Mouse (Mus musculus) liver, embryonic 13.5 days (tissue): ENCODE measurements at regions not wholly inside any gene's neighbourhood (a gene's known extent, or its start where the extent isn't known, plus 50 kb on each side); places are given as distances from the start of the nearest gene placed in this dataset.

Experiments used
- ATAC-seq: fragments of 200-750 bp; cut with Nextera tagmentation; 2 replicates; pipeline ENCODE4 v1.8.0; 2017; ENCODE audit warnings: low read depth, mild to moderate bottlenecking, moderate number of reproducible peaks, moderate library complexity
- DNase-seq: peaks from one replicate; pipeline ENCODE4 v3.0.0; 2022
- H3K27ac ChIP-seq: fragments of 300-500 bp; sonication (generic); 2 replicates; pipeline ENCODE4 v1.5.1; 2015; ENCODE audit warnings: moderate library complexity, mild to moderate bottlenecking, inconsistent platforms
- H3K27me3 ChIP-seq: fragments of 300-500 bp; sonication (generic); 2 replicates; pipeline ENCODE4 v1.6.1; 2015; ENCODE audit warnings: mild to moderate bottlenecking, inconsistent platforms
- H3K36me3 ChIP-seq: fragments of 300-500 bp; sonication (generic); 2 replicates; pipeline ENCODE4 v1.6.1; 2015; ENCODE audit warnings: mild to moderate bottlenecking, inconsistent platforms
- H3K4me1 ChIP-seq: fragments of 300-500 bp; sonication (generic); replicated peaks from 2 replicates; pipeline ENCODE4 v1.6.1; 2015; ENCODE audit warnings: inconsistent platforms
- H3K4me2 ChIP-seq: fragments of 300-500 bp; sonication (generic); 2 replicates; pipeline ENCODE4 v1.6.1; 2015; ENCODE audit warnings: inconsistent platforms, mild to moderate bottlenecking, moderate library complexity
- H3K4me3 ChIP-seq: fragments of 300-500 bp; sonication (generic); replicated peaks from 2 replicates; pipeline ENCODE4 v1.5.1; 2015; ENCODE audit warnings: mild to moderate bottlenecking, inconsistent platforms
- H3K9ac ChIP-seq: fragments of 300-500 bp; sonication (generic); 2 replicates; pipeline ENCODE4 v1.6.1; 2015; ENCODE audit warnings: mild to moderate bottlenecking, inconsistent platforms
- H3K9me3 ChIP-seq: fragments of 300-500 bp; sonication (generic); replicated peaks from 2 replicates; pipeline ENCODE4 v1.6.1; 2016; ENCODE audit warnings: inconsistent platforms
- WGBS: fragments of 180-500 bp; shearing (Covaris S2); methylation state at CpG from one replicate; pipeline ENCODE4 v1.1.7; 2015; ENCODE audit not compliant: insufficient replicate concordance; 5-methylcytosine and 5-hydroxymethylcytosine counted together

GRCm38 (mm10) chr13:97415927-97416709 is 175.2 kb downstream of the Enc1 start:
- no peaks in the 10 kb centered on the region for H3K36me3 ChIP-seq
- 0 out of 2 replicates have a peak, but pooled peaks cover 7% of the 10 kb centered on the region for H3K27me3 ChIP-seq
- H3K27ac ChIP-seq = no peak overlapping the region
- H3K4me2 ChIP-seq = no peak overlapping the region
- no peaks in the 10 kb centered on the region for H3K4me1 ChIP-seq
- no peaks in the 10 kb centered on the region for H3K9me3 ChIP-seq
- no peak overlapping the region for H3K9ac ChIP-seq
- no peak for DNase-seq
- WGBS = 68% methylated on average over 10 of the region's 10 CpGs
- H3K4me3 ChIP-seq = no peak overlapping the region
- no peak for ATAC-seq

GRCm38 (mm10) chr13:97415381-97415780 is 174.5 kb downstream of the Enc1 start:
- 0 out of 2 replicates have a peak, but pooled peaks cover 1% of the 10 kb centered on the region for H3K27me3 ChIP-seq
- 65% methylated on average over 2 of the region's 2 CpGs for WGBS
- no peak overlapping the region for H3K4me2 ChIP-seq
- H3K9ac ChIP-seq = no peak overlapping the region
- H3K36me3 ChIP-seq = no peaks in the 10 kb centered on the region
- H3K27ac ChIP-seq = no peak overlapping the region
- ATAC-seq (no peak), DNase-seq (no peak)
- H3K4me3 ChIP-seq = no peak overlapping the region
- H3K9me3 ChIP-seq = no peaks in the 10 kb centered on the region
- H3K4me1 ChIP-seq = no peaks in the 10 kb centered on the region

DNA sequence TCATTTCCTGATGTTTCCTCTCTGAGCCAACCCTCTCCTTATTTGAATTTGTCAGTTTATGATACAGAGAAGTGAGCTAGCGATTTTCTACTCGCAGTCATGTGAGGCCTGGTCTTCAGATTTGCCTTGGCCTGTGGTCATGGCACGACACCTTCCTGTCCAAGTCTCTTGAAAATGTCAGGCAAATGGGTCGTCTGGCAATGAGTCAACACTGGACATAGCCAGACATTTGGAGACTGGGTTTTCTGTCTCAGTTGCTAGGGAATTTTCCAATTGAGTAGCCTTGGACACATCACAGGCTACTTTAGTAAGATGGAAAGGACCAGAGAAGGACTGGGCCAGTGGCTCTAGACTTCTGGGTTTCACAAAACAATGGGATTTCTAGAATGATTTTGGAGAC is 171.2 kb downstream of the Enc1 start:
- 54% methylated on average over 4 of the region's 4 CpGs for WGBS
- no peak overlapping the region for H3K9ac ChIP-seq
- DNase-seq = no peak

DNA sequence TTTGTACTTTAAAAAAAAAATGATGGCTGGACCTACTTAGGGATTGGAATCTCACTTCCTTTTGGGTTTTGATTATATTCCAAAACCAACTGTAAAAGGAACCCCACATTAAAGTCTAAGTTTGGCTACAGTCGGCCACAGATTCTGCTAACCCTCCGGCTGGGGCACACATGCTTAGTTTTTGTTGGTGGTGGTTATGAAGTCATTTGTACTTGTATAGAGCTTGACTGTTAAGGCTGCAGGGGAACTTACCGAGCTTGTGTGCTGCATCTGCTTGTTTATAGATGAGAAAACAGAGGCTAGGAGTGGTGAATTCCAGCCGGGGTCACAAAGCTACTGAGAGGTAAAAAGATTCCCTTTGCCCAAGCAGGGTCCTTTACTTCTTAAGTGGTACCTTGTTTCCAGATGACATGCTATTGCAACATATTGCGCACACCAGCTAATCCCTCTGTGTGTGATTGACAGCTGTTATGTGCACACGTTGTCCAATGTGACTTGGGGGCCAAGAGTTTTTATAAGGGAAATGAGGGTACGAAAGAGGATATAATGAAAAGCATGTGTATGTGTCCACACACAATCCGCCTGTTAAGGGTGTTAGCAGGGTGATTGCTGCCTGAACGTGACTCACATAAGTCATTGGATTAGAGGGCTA is 169.8 kb downstream of the Enc1 start:
- WGBS = 62% methylated on average over 9 of the region's 9 CpGs
- ATAC-seq = no peak

More for the DNA sequence above, 171.2 kb downstream of the Enc1 start:
- H3K9me3 ChIP-seq = no peaks in the 10 kb centered on the region
- no peaks in the 10 kb centered on the region for H3K36me3 ChIP-seq
- H3K4me1 ChIP-seq = no peaks in the 10 kb centered on the region
- no peaks in the 10 kb centered on the region for H3K27me3 ChIP-seq
- H3K4me2 ChIP-seq = no peak overlapping the region
- no peak overlapping the region for H3K27ac ChIP-seq
- ATAC-seq = no peak
- H3K4me3 ChIP-seq = no peak overlapping the region

GRCm38 (mm10) chr13:97409891-97410525 is 169.1 kb downstream of the Enc1 start:
- Histone ChIP-seq H3K9ac (no peak overlapping the region), H3K4me2 (no peak overlapping the region), H3K27ac (no peak overlapping the region), H3K4me1 (no peaks in the 10 kb centered on the region), H3K9me3 (no peaks in the 10 kb centered on the region), H3K4me3 (no peak overlapping the region), H3K27me3 (no peaks in the 10 kb centered on the region), H3K36me3 (no peaks in the 10 kb centered on the region)
- DNase-seq (no peak), ATAC-seq (no peak)
- WGBS = 57% methylated on average over 6 of the region's 6 CpGs

More for the DNA sequence above, 169.8 kb downstream of the Enc1 start:
- Histone ChIP-seq H3K27me3 (no peaks in the 10 kb centered on the region), H3K4me3 (no peak overlapping the region), H3K4me2 (no peak overlapping the region), H3K27ac (no peak overlapping the region), H3K4me1 (no peaks in the 10 kb centered on the region), H3K9ac (no peak overlapping the region), H3K9me3 (no peaks in the 10 kb centered on the region), H3K36me3 (no peaks in the 10 kb centered on the region)
- DNase-seq = no peak

DNA sequence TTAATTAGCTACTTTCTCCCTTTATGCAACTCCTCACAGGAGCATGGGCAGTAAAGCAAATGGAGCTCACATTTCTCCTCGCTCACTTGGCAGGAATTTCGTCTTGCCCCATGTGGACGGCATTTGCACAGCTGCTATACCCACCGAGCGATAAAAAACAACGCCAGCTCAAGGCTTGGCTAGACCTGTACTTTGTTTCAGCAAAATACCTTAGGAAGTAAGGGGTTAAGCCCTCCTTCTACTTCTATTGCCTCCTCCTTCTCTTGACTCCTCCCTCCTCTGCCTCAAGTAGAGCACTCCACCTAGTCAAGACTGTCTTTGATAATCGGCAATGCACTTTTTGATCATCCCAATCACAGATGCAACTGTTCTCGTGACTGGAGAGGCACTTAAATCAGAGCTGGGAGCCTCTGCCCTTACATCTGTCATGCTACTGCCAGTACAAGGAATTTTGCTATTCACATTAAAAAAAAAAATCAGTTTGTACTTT is 168.4 kb downstream of the Enc1 start:
- Histone ChIP-seq H3K4me3 (no peak overlapping the region), H3K4me1 (no peaks in the 10 kb centered on the region), H3K27ac (no peak overlapping the region), H3K36me3 (no peaks in the 10 kb centered on the region), H3K4me2 (no peak overlapping the region), H3K9me3 (no peaks in the 10 kb centered on the region), H3K9ac (no peak overlapping the region), H3K27me3 (no peaks in the 10 kb centered on the region)
- WGBS = 63% methylated on average over 8 of the region's 8 CpGs
- DNase-seq = no peak
- ATAC-seq = no peak

GRCm38 (mm10) chr13:97408414-97409290 is 167.7 kb downstream of the Enc1 start:
- H3K36me3 ChIP-seq = no peaks in the 10 kb centered on the region
- no peaks in the 10 kb centered on the region for H3K27me3 ChIP-seq
- DNase-seq (no peak), ATAC-seq (no peak)
- no peaks in the 10 kb centered on the region for H3K9me3 ChIP-seq
- H3K4me2 ChIP-seq = no peak overlapping the region
- no peak overlapping the region for H3K9ac ChIP-seq
- H3K4me3 ChIP-seq = no peak overlapping the region
- WGBS = 54% methylated on average over 22 of the region's 22 CpGs
- no peak overlapping the region for H3K27ac ChIP-seq
- H3K4me1 ChIP-seq = no peaks in the 10 kb centered on the region

- DNase-seq (no peak), ATAC-seq (no peak)
- no peak overlapping the region for H3K9ac ChIP-seq
- H3K9me3 ChIP-seq = no peaks in the 10 kb centered on the region
- H3K36me3 ChIP-seq = no peaks in the 10 kb centered on the region
- H3K4me1 ChIP-seq = no peaks in the 10 kb centered on the region
- no peak overlapping the region for H3K4me3 ChIP-seq
- H3K27me3 ChIP-seq = no peaks in the 10 kb centered on the region
- H3K27ac ChIP-seq = no peak overlapping the region
- 33% methylated on average over 2 of the region's 2 CpGs for WGBS
- H3K4me2 ChIP-seq = no peak overlapping the region
Measured at GRCm38 (mm10) chr13:97407773-97408172, 166.9 kb downstream of the Enc1 start.

- no peaks in the 10 kb centered on the region for H3K9me3 ChIP-seq
- WGBS = 33% methylated on average over 7 of the region's 7 CpGs
- no peak overlapping the region for H3K4me3 ChIP-seq
- no peaks in the 10 kb centered on the region for H3K4me1 ChIP-seq
- H3K4me2 ChIP-seq = no peak overlapping the region
- H3K27me3 ChIP-seq = no peaks in the 10 kb centered on the region
- H3K27ac ChIP-seq = no peak overlapping the region
- no peak overlapping the region for H3K9ac ChIP-seq
- H3K36me3 ChIP-seq = no peaks in the 10 kb centered on the region
- no peak for ATAC-seq
- no peak for DNase-seq
Measured at GRCm38 (mm10) chr13:97406678-97407077, 165.8 kb downstream of the Enc1 start.

DNA sequence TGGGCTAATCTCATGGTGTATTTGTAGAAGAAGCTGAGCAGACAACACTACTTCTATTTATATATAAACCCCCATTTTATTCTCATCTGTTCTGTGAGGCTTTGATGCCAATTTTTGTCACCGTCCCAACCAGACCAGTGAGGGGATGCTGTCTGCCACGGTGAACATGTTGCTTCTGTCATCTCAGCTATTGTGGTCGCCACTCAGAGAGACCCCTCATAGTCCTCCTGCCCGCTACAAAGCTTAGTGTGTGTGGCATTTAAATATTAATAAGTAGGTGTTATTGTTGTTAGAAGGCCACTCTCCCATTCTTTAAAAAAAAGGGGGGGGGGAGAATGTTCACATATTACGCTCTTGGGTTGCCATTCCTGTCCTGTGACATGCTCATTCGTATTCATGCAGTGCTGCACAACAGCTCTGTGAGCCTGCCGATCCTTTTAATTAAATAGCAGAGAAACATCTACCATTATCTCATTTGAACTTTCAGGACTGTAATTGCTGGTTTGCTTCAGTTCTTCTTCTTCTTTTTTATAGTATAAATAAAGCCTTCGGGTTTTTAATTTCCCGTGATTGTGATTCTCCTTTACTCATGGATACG is 161.4 kb downstream of the Enc1 start:
- DNase-seq = no peak
- no peak overlapping the region for H3K4me3 ChIP-seq
- H3K4me1 ChIP-seq = no peaks in the 10 kb centered on the region
- no peak overlapping the region for H3K27ac ChIP-seq
- H3K9me3 ChIP-seq = no peaks in the 10 kb centered on the region
- H3K4me2 ChIP-seq = no peak overlapping the region
- no peaks in the 10 kb centered on the region for H3K27me3 ChIP-seq
- no peaks in the 10 kb centered on the region for H3K36me3 ChIP-seq
- no peak for ATAC-seq
- H3K9ac ChIP-seq = no peak overlapping the region
- 71% methylated on average over 10 of the region's 10 CpGs for WGBS
